28 mouse cellular contexts compared by ENCODE assay signal in genomic region chr1:114037877-114038276, GRCm38 (mm10).
DNase-seq lines count a peak whose midpoint lies in the region; ATAC-seq lines count a peak whose summit lies in the region.
"Had no signal": no experiment of that assay in that cellular context is flagged by ENCODE, and none has a peak within 500 bp of the region (broad histone marks: within the 10 kb centered on the region; RNA-seq: fewer than 3 reads in every experiment).

No protein-coding gene starts in this region.

- intact Hi-C loops in left cerebral cortex, postnatal 4 days (cut with DNase I) = no loop called here

- H3K4me3 ChIP-seq in forebrain, embryonic 14.5 days (ENCODE audit: low read depth, low read length) = no peak overlapping the region
- H3K4me3 ChIP-seq in forebrain, embryonic 10.5 days = no peak overlapping the region
- H3K4me3 ChIP-seq in midbrain, embryonic 14.5 days (replicated peaks; ENCODE audit: low read depth, low read length) = no peak overlapping the region
- no peak overlapping the region for H3K4me3 ChIP-seq in midbrain, embryonic 10.5 days
- H3K4me3 ChIP-seq: embryonic facial prominence, embryonic 12.5 days; heart, adult 2 months; heart, embryonic 12.5 days; left cerebral cortex, adult 2 months; limb, embryonic 13.5 days; lung, embryonic 15.5 days; midbrain, embryonic 13.5 days; neural tube, embryonic 15.5 days had no signal

- no peaks in the 10 kb centered on the region for H3K4me1 ChIP-seq in forebrain, embryonic 14.5 days (ENCODE audit: control insufficient read depth, insufficient read depth, low read length)
- peaks cover 6% of the 10 kb centered on the region; the same call in 1 of the 2 replicates for H3K4me1 ChIP-seq in forebrain, embryonic 10.5 days
- H3K4me1 ChIP-seq in midbrain, embryonic 14.5 days (ENCODE audit: control insufficient read depth, insufficient read depth, low read length) = no peaks in the 10 kb centered on the region
- H3K4me1 ChIP-seq in midbrain, embryonic 10.5 days = no peaks in the 10 kb centered on the region
- H3K4me1 ChIP-seq: embryonic facial prominence, embryonic 12.5 days; heart, embryonic 12.5 days; limb, embryonic 13.5 days; lung, embryonic 15.5 days; midbrain, embryonic 13.5 days; neural tube, embryonic 15.5 days had no signal

- ATAC-seq in forebrain, embryonic 14.5 days = peak; percentile 29; the same call in 1 of the 2 replicates
- no peak for ATAC-seq in midbrain, embryonic 14.5 days (ENCODE audit: low FRiP score, low TSS enrichment)
- ATAC-seq: inflammation-experienced regulatory T-cells, adult 6 months; midbrain, embryonic 13.5 days had no signal

- H3K27ac ChIP-seq in forebrain, embryonic 14.5 days (ENCODE audit: low read depth, low read length) = no peak overlapping the region
- H3K27ac ChIP-seq in forebrain, embryonic 10.5 days = no peak overlapping the region
- no peak overlapping the region for H3K27ac ChIP-seq in midbrain, embryonic 14.5 days (replicated peaks; ENCODE audit: low read depth, low read length)
- H3K27ac ChIP-seq in midbrain, embryonic 10.5 days (replicated peaks) = no peak overlapping the region
- H3K27ac ChIP-seq: embryonic facial prominence, embryonic 12.5 days; heart, adult 2 months; hindbrain, embryonic 14.5 days; left cerebral cortex, adult 2 months; limb, embryonic 13.5 days; lung, embryonic 15.5 days; midbrain, embryonic 13.5 days; neural tube, embryonic 15.5 days had no signal

- H3K4me2 ChIP-seq in forebrain, embryonic 14.5 days (ENCODE audit: low read length) = no peak overlapping the region
- H3K4me2 ChIP-seq in midbrain, embryonic 14.5 days (ENCODE audit: low read length) = no peak overlapping the region
- H3K4me2 ChIP-seq: embryonic facial prominence, embryonic 12.5 days; heart, embryonic 12.5 days; hindbrain, embryonic 14.5 days; limb, embryonic 13.5 days; liver, embryonic 11.5 days; lung, embryonic 15.5 days; midbrain, embryonic 13.5 days; neural tube, embryonic 15.5 days had no signal

- no peaks in the 10 kb centered on the region for H3K36me3 ChIP-seq in forebrain, embryonic 14.5 days (ENCODE audit: control insufficient read depth, insufficient read depth, low read length)
- H3K36me3 ChIP-seq in forebrain, embryonic 10.5 days (replicated peaks) = no peaks in the 10 kb centered on the region
- no peaks in the 10 kb centered on the region for H3K36me3 ChIP-seq in midbrain, embryonic 14.5 days (ENCODE audit: control insufficient read depth, insufficient read depth, low read length)
- H3K36me3 ChIP-seq in midbrain, embryonic 10.5 days = no peaks in the 10 kb centered on the region
- H3K36me3 ChIP-seq: embryonic facial prominence, embryonic 12.5 days; heart, embryonic 12.5 days; limb, embryonic 13.5 days; lung, embryonic 15.5 days; midbrain, embryonic 13.5 days; neural tube, embryonic 15.5 days had no signal

- no peaks in the 10 kb centered on the region for H3K27me3 ChIP-seq in forebrain, embryonic 14.5 days (replicated peaks; ENCODE audit: control insufficient read depth, insufficient read depth, low read length)
- no peaks in the 10 kb centered on the region for H3K27me3 ChIP-seq in forebrain, embryonic 10.5 days (ENCODE audit: poor library complexity, severe bottlenecking)
- H3K27me3 ChIP-seq in midbrain, embryonic 14.5 days (ENCODE audit: control insufficient read depth, insufficient read depth, low read length) = no peaks in the 10 kb centered on the region
- no peaks in the 10 kb centered on the region for H3K27me3 ChIP-seq in midbrain, embryonic 10.5 days (ENCODE audit: low read depth, poor library complexity, severe bottlenecking)
- H3K27me3 ChIP-seq: CH12.LX; embryonic facial prominence, embryonic 12.5 days; heart, embryonic 12.5 days; limb, embryonic 13.5 days; lung, embryonic 15.5 days; midbrain, embryonic 13.5 days; neural tube, embryonic 15.5 days had no signal

- no peaks in the 10 kb centered on the region for H3K9me3 ChIP-seq in forebrain, embryonic 14.5 days (replicated peaks; ENCODE audit: control insufficient read depth, low read length)
- H3K9me3 ChIP-seq in forebrain, embryonic 10.5 days = peaks cover 4% of the 10 kb centered on the region; the same call in 1 of the 2 replicates
- H3K9me3 ChIP-seq in midbrain, embryonic 14.5 days (ENCODE audit: control insufficient read depth, low read length) = no peaks in the 10 kb centered on the region
- 0 out of 2 replicates have a peak, but pooled peaks cover 4% of the 10 kb centered on the region for H3K9me3 ChIP-seq in midbrain, embryonic 10.5 days (replicated peaks)
- H3K9me3 ChIP-seq: embryonic facial prominence, embryonic 12.5 days; limb, embryonic 13.5 days; lung, embryonic 15.5 days; midbrain, embryonic 13.5 days; neural tube, embryonic 15.5 days had no signal

- DNase-seq in embryo, embryonic 10 days (ENCODE audit: low spot score) = peak; percentile 3
- no peak for DNase-seq in embryo, embryonic 9.5 days (ENCODE audit: extremely low spot score)
- DNase-seq in forebrain, embryonic 14.5 days (ENCODE audit: low spot score) = peak; percentile 13
- DNase-seq in forebrain, embryonic 10.5 days (ENCODE audit: extremely low spot score, low spot score) = no peak
- DNase-seq in midbrain, embryonic 14.5 days = peak; percentile 2
- DNase-seq in midbrain, embryonic 10.5 days (ENCODE audit: low spot score) = no peak
- DNase-seq in left cerebral cortex, postnatal 4 days = no peak
- DNase-seq in urinary bladder, postnatal 14 days (ENCODE audit: low spot score) = no peak
- DNase-seq: adrenal gland, postnatal 10 days; cerebellum, adult 11-12 months; heart, adult 2 months; heart, postnatal 4 days; kidney, adult 11 months; kidney, postnatal 25 days; right cerebral cortex, adult 18-20 months; spleen, adult 18-20 months; thymus, postnatal 25 days had no signal

- H3K9ac ChIP-seq in forebrain, embryonic 14.5 days (ENCODE audit: low read length) = no peak overlapping the region
- H3K9ac ChIP-seq in midbrain, embryonic 14.5 days (replicated peaks; ENCODE audit: low read length) = no peak overlapping the region
- H3K9ac ChIP-seq: embryonic facial prominence, embryonic 12.5 days; heart, embryonic 12.5 days; hindbrain, embryonic 14.5 days; limb, embryonic 13.5 days; lung, embryonic 15.5 days; midbrain, embryonic 13.5 days; neural tube, embryonic 15.5 days had no signal

Comparison
In these comparisons a context has a peak if more than half of its experiments do, and no peak if none do; other contexts are left out.
1. DNase-seq: peak in embryo, embryonic 10 days (single experiment), forebrain, embryonic 14.5 days (single experiment) and midbrain, embryonic 14.5 days (single experiment); none in embryo, embryonic 9.5 days (single experiment), forebrain, embryonic 10.5 days (single experiment), midbrain, embryonic 10.5 days (single experiment), left cerebral cortex, postnatal 4 days (single experiment) and urinary bladder, postnatal 14 days (single experiment).